Mouse (Mus musculus): Measurements from ENCODE around the gene Sept11. TPM values are rescaled to one million over a fixed set of nuclear protein-coding genes. Genes with fewer than 3 reads are reported as not detected.

The Sept11 gene
- total and polyA plus RNA-seq, 3 experiments: 72.3 to 138 (median 78.5) TPM

DNA sequence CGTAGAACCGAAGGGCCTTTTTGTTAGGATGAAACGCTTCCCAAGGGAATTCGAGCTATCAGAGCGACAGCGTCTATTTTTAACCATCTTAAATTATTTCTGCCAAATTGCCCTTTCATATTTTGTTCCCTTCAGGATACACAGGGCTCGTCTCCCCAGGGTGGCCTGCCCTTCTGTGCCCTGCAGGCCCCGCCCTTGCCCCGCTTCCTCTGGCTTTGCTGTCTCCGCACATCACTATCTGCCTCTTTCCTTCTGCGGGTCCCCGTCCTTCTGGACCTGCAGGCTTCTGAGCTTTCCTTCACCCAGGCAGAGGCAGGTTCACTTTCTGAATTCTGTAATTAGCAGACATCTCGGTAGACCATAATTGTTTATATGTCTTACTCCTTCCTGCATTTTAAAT, 22.6 kb downstream of the Sept11 start:
- DNase-seq (ENCODE audit: extremely low read depth): no peak
- Histone ChIP-seq H3K4me2 (ENCODE audit: insufficient read depth, low read depth, poor library complexity, severe bottlenecking) (no peak overlapping the region), H3K79me2 (replicated peaks; ENCODE audit: control insufficient read depth, extremely low read depth, insufficient read depth, poor library complexity, severe bottlenecking) (peaks cover 75% of the 10 kb centered on the region), H3K9ac (ENCODE audit: insufficient read depth, low read depth) (no peak overlapping the region), H3K36me3 (replicated peaks in 1 of 2; ENCODE audit: control insufficient read depth in 1 of 2, insufficient read depth in 1 of 2, low read length in 1 of 2) (peaks cover 17 to 63% of the 10 kb centered on the region in 2 experiments), H3K9me3 (replicated peaks; ENCODE audit: low read length) (no peaks in the 10 kb centered on the region), H3K27ac (ENCODE audit: insufficient read depth, low read depth) (no peak overlapping the region), H3K4me1 (ENCODE audit: control insufficient read depth in 1 of 2, insufficient read depth in 2 of 2) (peaks cover 18 to 61% of the 10 kb centered on the region in 2 experiments), H3K4me3 (replicated peaks in 1 of 3; ENCODE audit: low read depth in 2 of 3, low read length in 2 of 3, poor library complexity in 1 of 3) (no peak overlapping the region), H3K27me3 (replicated peaks) (no peaks in the 10 kb centered on the region)
- in situ Hi-C loops (cut with MboI; ENCODE audit: low pct_ligation_motif_present, low pct_unique_long_range_greater_than_20kb, low sequenced_read_pairs) (no loop called here), dilution Hi-C loops (cut with MboI; ENCODE audit: extremely low pct_ligation_motif_present, extremely low pct_unique_long_range_greater_than_20kb, low sequenced_read_pairs) (no loop called here)
- TF ChIP-seq HCFC1 (IDR thresholded peaks at IDR 0.05; ENCODE audit: low read depth, low read length): no peak
- no peak for TF ChIP-seq MAZ (IDR thresholded peaks at IDR 0.05; ENCODE audit: low read depth, low read length)
- TF ChIP-seq ETS1 (conservative IDR thresholded peaks at IDR 0.05; ENCODE audit: low read depth, low read length): no peak
- TF ChIP-seq EP300 (IDR thresholded peaks at IDR 0.05; ENCODE audit: low read length): no peak
- no peak for TF ChIP-seq RAD21 (IDR thresholded peaks at IDR 0.05; ENCODE audit: low read depth, low read length)
- no peak for TF ChIP-seq POLR2AphosphoS2 (IDR thresholded peaks at IDR 0.05; ENCODE audit: low read depth, low read length)
- TF ChIP-seq PAX5 (IDR thresholded peaks at IDR 0.05; ENCODE audit: low read length): no peak
- no peak for TF ChIP-seq USF1 (IDR thresholded peaks at IDR 0.05; ENCODE audit: low read depth, low read length)

- no peak overlapping the region for H3K9ac ChIP-seq (ENCODE audit: insufficient read depth, low read depth)
- peaks cover 7 to 62% of the 10 kb centered on the region in 2 experiments for H3K36me3 ChIP-seq (replicated peaks in 1 of 2; ENCODE audit: control insufficient read depth in 1 of 2, insufficient read depth in 1 of 2, low read length in 1 of 2)
- H3K4me2 ChIP-seq (ENCODE audit: insufficient read depth, low read depth, poor library complexity, severe bottlenecking): no peak overlapping the region
- dilution Hi-C loops (cut with MboI; ENCODE audit: extremely low pct_ligation_motif_present, extremely low pct_unique_long_range_greater_than_20kb, low sequenced_read_pairs) (no loop called here), in situ Hi-C loops (cut with MboI; ENCODE audit: low pct_ligation_motif_present, low pct_unique_long_range_greater_than_20kb, low sequenced_read_pairs) (no loop called here)
- H3K4me1 ChIP-seq (ENCODE audit: control insufficient read depth in 1 of 2, insufficient read depth in 2 of 2): peaks cover 15 to 72% of the 10 kb centered on the region in 2 experiments
- H3K9me3 ChIP-seq (replicated peaks; ENCODE audit: low read length): no peaks in the 10 kb centered on the region
- H3K79me2 ChIP-seq (replicated peaks; ENCODE audit: control insufficient read depth, extremely low read depth, insufficient read depth, poor library complexity, severe bottlenecking): peaks cover 75% of the 10 kb centered on the region
- DNase-seq (ENCODE audit: extremely low read depth): peak; percentile 62
- no peaks in the 10 kb centered on the region for H3K27me3 ChIP-seq (replicated peaks)
- H3K27ac ChIP-seq (ENCODE audit: insufficient read depth, low read depth): no peak overlapping the region
- H3K4me3 ChIP-seq (replicated peaks in 1 of 3; ENCODE audit: low read depth in 2 of 3, low read length in 2 of 3, poor library complexity in 1 of 3): no peak overlapping the region
- TF ChIP-seq MAZ (IDR thresholded peaks at IDR 0.05; ENCODE audit: low read depth, low read length): no peak
- TF ChIP-seq NELFE (IDR thresholded peaks at IDR 0.05; ENCODE audit: low read depth, low read length): no peak
- no peak for TF ChIP-seq MYC (IDR thresholded peaks at IDR 0.05; ENCODE audit: low read depth, low read length)
- no peak for TF ChIP-seq CHD2 (IDR thresholded peaks at IDR 0.05; ENCODE audit: low read length)
- no peak for TF ChIP-seq SIN3A (IDR thresholded peaks at IDR 0.05; ENCODE audit: low read length)
- TF ChIP-seq BHLHE40 (IDR thresholded peaks at IDR 0.05; ENCODE audit: low read depth, low read length): no peak
- TF ChIP-seq TBP (conservative IDR thresholded peaks at IDR 0.05; ENCODE audit: low read depth, low read length): no peak
- no peak for TF ChIP-seq KAT2A (IDR thresholded peaks at IDR 0.05; ENCODE audit: insufficient replicate concordance, low read length)
Measured at GRCm38 (mm10) chr5:93117648-93118047, 24.4 kb downstream of the Sept11 start.

DNA sequence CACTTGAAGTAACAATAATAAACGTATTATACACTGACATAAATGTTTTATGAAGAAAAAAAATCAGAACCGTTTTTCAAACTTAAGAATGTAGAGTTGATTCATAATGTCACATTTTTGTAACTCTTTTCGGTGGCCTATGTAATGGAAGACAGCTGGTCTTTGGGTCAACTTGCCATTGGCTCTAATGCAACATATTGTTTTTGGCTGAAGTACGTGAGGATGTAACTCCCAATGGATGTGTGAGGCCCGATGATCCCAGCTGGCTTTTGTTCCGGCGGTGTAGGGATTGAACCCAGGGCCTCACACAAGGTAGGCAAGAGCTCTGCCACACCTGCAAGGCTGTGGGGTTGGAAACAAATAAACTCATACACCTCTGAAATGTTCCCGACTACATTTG, 28.4 kb downstream of the Sept11 start:
- H3K9me3 ChIP-seq (replicated peaks; ENCODE audit: low read length): no peaks in the 10 kb centered on the region
- no peak for DNase-seq (ENCODE audit: extremely low read depth)
- H3K27ac ChIP-seq (ENCODE audit: insufficient read depth, low read depth): no peak overlapping the region
- no peak overlapping the region for H3K4me2 ChIP-seq (ENCODE audit: insufficient read depth, low read depth, poor library complexity, severe bottlenecking)
- H3K36me3 ChIP-seq (replicated peaks in 1 of 2; ENCODE audit: control insufficient read depth in 1 of 2, insufficient read depth in 1 of 2, low read length in 1 of 2): peaks cover 5 to 59% of the 10 kb centered on the region in 2 experiments
- H3K79me2 ChIP-seq (replicated peaks; ENCODE audit: control insufficient read depth, extremely low read depth, insufficient read depth, poor library complexity, severe bottlenecking): peaks cover 82% of the 10 kb centered on the region
- dilution Hi-C loops (cut with MboI; ENCODE audit: extremely low pct_ligation_motif_present, extremely low pct_unique_long_range_greater_than_20kb, low sequenced_read_pairs): no loop called here
- no peak for TF ChIP-seq JUND (conservative IDR thresholded peaks at IDR 0.05; ENCODE audit: low read depth, low read length)
- TF ChIP-seq GABPA (IDR thresholded peaks at IDR 0.05; ENCODE audit: insufficient replicate concordance, low read depth, low read length): no peak
- no peak for TF ChIP-seq MYC (IDR thresholded peaks at IDR 0.05; ENCODE audit: low read depth, low read length)
- TF ChIP-seq KAT2A (IDR thresholded peaks at IDR 0.05; ENCODE audit: insufficient replicate concordance, low read length): no peak
- no peak for TF ChIP-seq POLR2AphosphoS2 (IDR thresholded peaks at IDR 0.05; ENCODE audit: low read depth, low read length)
- no peak for TF ChIP-seq TBP (conservative IDR thresholded peaks at IDR 0.05; ENCODE audit: low read depth, low read length)
- no peaks in the 10 kb centered on the region for H3K27me3 ChIP-seq (replicated peaks)
- in situ Hi-C loops (cut with MboI; ENCODE audit: low pct_ligation_motif_present, low pct_unique_long_range_greater_than_20kb, low sequenced_read_pairs): no loop called here
- no peak overlapping the region for H3K9ac ChIP-seq (ENCODE audit: insufficient read depth, low read depth)
- peaks cover 19 to 76% of the 10 kb centered on the region in 2 experiments for H3K4me1 ChIP-seq (ENCODE audit: control insufficient read depth in 1 of 2, insufficient read depth in 2 of 2)
- no peak overlapping the region for H3K4me3 ChIP-seq (replicated peaks in 1 of 3; ENCODE audit: low read depth in 2 of 3, low read length in 2 of 3, poor library complexity in 1 of 3)

Measured in CH12.LX (cell line).